Mouse (Mus musculus) ovary, adult 18-20 months (tissue): ENCODE measurements around the gene Epo.

Source experiments
- DNase-seq: peaks from one replicate; pipeline ENCODE4 v3.0.0; 2022; ENCODE audit warnings: low spot score, mixed read lengths

Epo gene

GRCm38 (mm10) chr5:137539291-137539801 is 6.3 kb upstream of the Epo start:
- no peak for DNase-seq

DNA sequence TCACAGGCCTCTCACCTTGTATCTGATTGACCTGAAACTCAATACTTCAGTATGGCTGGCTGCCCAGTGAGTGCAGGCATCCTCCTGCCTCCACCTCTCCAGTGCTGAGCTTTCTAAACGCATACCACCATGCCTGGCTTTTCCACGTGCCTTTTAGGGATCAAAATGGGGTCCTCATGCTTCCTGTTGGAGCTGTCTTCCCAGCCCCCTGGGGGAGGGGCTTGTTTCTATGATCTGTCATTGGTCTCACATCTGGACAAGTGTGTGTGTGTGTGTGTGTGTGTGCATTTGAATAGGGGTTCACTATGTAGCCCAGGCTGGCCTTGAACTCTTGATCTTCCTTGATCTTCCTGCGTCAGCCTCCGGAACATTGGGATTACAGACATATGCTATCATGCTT is 4.4 kb upstream of the Epo start:
- no peak for DNase-seq

DNA sequence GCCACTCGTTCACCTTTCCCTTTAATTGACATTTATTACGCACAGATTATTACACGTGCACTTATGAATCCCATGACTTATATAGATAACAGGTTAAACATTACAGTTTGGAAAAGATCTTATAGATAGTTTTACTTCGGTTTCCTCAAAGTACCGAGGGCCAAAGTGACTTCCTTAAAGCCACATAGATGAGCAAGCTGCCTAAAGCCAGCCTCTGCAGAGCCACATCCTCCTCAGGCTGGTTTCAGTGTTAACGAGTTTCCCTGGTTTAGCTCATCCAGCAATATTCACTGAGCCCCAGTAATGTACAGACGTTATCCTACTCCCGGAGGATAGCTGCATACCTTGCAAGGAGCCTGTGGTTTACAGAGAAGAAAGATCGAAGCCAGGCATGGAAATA is 2.3 kb upstream of the Epo start:
- DNase-seq: no peak

- no peak for DNase-seq
These were observed 1.7 kb upstream of the Epo start for GRCm38 (mm10) chr5:137534762-137535161.

DNA sequence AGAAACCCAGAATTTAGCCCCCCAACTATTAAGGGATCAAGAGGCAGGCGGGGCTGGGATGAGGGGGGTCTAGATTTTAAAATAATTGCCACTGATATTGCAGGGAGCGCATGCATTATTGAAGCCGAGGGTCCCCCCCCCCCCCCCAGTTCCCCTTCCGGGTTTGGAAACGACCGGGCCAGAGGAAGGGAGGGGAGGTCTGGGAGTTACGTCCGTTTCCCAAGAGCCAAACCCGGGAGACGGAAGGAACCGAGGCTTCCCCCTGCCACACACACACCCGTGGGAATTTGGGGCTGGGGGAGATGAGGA is 280 bp downstream of the Epo start:
- no peak for DNase-seq

DNA sequence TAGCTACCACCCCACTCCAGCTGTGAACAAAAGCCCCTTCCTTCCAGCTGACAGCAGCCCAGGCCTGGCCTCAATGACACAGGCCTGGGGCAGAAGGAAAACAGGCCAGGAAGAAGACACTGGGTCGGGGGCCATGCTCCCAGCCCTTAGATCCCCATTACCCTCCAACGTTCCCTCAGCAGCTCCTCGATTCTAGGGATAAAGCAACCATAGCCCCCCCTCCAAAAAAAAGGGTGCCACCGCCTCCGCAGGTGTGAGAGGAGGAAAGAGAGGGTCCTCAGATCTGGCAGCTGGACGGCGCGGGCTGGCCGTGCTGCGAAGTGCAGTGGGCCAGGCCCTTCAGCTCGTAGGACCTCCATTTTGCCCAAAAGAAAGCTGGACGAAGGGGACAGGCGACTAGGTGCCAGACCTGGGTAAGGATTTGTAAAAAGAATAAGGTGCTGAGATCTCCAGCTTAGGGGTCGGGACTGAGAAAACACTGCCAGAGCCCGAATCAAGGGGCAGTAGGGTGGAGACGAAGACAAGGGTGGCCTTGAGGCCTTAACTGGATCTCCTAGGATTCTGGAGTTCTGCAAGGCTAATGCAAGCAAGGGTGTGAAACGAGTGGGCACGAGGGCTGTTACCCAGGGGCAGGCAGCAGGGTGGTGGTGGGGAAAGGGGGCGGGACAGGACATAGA is 773 bp downstream of the Epo start:
- DNase-seq: no peak

DNA sequence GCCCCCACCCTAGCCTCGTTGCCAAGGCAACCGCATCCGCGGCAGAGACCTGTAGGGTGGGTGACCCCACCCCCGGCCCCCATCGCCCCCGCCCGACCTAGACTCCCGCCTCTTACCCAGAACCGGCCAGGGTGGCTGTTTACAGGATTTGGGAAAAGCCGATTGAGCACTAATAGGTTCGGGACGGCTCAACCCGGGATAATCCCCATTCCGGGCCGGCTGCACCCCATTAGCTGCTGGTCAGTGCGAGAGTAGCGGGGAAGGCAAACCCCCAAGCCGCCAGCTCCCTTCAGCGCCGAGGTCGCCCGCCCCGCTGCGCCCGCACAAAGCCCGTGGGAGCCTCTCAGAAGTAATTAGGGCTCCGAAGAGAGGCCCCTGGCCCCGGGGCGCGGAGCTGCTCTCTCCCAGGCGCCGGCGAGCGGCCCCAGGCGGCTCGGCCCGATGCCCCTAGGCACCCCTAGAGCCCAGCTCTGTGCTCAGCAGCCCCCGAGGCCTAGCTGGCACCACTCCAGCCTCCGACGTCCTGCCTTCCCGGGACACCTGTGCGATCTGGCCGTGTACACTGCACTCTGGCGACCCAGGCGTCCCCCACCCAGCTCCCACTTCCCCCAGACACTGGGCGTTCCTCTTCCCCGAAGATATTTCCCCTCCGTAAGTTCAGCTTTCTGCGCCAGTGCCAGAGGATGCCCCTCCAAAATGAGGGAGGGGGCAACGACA is 1.5 kb downstream of the Epo start:
- DNase-seq: no peak

GRCm38 (mm10) chr5:137530588-137531413 is 2.2 kb downstream of the Epo start:
- no peak for DNase-seq

- no peak for DNase-seq
These were observed 3.0 kb downstream of the Epo start for GRCm38 (mm10) chr5:137530075-137530474.

- DNase-seq: no peak
These were observed 3.6 kb downstream of the Epo start for GRCm38 (mm10) chr5:137529221-137529995.

- no peak for DNase-seq
These were observed 4.6 kb downstream of the Epo start for GRCm38 (mm10) chr5:137528247-137528968.

DNA sequence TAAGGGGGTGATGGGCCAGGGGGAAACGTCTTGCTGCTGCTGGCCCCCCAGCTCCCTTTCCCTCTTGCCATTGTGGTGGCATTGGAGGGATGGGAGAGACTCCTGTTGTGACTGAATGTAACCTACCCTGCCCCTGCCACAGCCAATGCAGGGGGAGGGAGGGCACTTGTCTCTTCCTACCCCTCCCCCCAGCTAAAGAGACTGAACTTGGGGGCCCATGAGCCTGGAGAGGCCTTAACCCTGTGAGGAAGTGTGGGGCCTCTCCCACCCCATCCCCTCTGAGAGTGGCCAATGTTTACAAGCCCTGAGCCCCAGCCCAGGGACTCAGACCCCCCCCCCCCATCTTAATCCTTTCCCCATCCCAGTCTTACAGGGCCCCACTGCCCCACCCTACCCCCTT is 5.6 kb downstream of the Epo start:
- DNase-seq: no peak

GRCm38 (mm10) chr5:137526192-137526936 is 6.7 kb downstream of the Epo start:
- DNase-seq: no peak

DNA sequence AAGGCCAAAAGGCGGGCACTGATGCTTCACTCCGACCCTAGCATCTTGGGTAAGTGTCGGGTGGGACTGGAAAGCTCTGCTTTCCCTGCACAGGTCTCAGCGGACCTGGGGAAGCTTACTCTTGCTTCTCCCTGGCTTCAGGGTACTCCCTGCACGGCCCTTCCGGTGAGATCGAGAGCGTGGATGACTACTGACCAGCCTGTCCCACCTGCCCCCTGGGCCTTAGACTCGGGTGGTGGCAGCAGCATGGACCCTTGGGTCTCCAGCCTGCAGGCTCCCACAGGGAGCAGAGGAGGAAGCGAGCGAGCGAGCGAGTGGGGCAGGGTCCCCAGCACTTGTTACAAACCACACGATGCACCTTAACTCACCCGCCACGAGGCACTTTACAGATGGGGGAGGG is 7.5 kb downstream of the Epo start:
- DNase-seq: no peak

DNA sequence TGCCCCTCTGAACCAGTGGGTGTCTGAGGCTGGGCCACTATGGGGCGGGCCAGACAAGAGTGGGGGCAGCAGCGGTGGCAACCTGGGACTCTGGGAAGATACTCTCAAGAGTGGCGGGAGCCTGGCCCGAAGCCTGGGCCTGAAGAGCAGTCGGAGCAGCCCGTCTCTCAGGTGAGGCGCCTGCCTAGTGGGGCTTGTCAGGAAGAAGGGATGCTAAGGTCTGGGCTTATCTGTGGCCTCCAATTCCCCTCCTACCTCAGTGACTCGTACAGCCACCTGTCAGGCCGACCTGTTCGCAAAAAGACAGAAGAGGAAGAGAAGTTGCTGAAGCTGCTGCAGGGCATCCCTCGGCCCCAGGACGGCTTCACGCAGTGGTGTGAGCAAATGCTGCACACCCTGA is 8.4 kb downstream of the Epo start:
- DNase-seq: no peak

DNA sequence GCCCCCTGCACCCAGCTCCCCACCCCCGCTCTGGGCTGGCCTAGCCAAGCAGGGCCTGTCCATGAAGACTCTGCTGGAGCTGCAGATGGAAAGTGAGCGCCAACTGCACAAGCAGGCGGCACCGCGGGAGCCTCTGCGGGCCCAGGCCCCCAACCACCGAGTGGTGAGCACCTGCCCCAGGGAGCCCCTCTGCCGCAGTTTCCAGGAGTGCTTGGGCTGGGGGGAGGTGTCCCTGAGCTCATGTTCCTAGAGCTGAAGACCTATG is 8.9 kb downstream of the Epo start:
- no peak for DNase-seq

DNA sequence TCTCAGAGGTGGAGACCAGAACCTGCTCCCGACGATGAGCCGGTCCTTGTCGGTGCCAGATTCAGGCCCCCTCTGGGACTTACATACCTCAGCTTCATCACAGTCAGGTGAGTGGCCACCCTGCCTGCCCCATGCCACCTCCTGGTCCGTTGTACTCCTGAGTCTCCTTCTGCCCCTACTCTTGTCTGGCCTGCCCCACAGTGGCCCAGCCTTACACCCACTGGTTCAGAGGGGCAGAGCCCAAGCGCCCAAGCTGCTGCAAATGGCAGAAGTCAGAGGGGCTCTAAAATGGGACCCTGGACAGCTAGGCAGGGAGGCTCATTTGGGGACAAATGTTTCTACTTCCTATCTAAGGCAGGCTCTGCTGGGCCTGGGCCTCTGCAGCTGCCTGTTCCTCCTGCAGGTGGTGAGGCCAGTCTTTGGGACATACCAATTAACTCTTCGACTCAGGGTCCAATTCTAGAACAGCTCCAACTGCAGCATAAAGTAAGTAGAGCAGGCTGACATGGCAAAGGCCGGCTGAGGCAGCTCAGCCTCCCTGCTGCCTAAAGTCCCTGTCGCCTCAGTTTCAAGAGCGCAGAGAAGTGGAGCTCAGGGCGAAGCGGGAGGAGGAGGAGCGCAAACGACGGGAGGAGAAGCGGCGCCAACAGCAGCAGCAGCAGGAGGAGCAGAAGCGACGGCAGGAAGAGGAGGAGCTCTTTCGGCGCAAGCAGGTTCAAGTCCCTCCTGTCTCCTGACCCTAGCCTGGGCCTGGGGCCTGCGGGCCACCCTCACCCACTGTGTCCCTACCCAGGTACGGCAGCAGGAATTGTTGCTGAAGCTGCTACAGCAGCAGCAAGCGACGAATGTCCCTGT is 9.4 kb downstream of the Epo start:
- DNase-seq: no peak

- no peak for DNase-seq
These were observed 10.3 kb downstream of the Epo start for GRCm38 (mm10) chr5:137522711-137523110.

DNA sequence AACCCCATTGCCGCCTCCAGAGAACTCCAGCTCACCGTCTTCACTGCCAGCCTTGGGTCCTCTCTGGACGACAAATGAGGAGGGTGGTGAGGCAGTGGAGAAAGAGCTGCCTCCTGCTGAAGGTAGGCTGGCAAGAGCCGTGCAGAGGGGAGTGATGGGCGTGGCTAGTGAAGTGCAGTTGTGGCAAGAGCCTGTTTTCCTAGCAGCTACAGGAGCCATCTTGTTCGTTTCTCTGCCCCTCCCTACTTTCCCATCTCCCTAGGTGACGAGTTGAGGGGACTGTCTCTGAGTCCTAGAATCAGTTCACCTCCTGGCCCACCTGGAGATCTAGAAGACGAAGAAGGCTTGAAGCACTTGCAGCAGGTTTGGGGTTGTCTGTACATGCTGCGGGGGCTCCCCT is 11.2 kb downstream of the Epo start:
- no peak for DNase-seq
